Mouse (Mus musculus) G1E (cell line): ENCODE measurements at regions not wholly inside any gene's neighbourhood (a gene's known extent, or its start where the extent isn't known, plus 50 kb on each side); places are given as distances from the start of the nearest gene placed in this dataset.

Experiments used
- CTCF ChIP-seq: IDR thresholded peaks from 2 replicates; pipeline ENCODE4 v1.5.1; 2012; ENCODE audit warnings: low read depth, low read length, inconsistent platforms, mixed read lengths
- GATA1 ChIP-seq: IDR thresholded peaks from 2 replicates; pipeline ENCODE4 v1.6.1; 2012; ENCODE audit warnings: borderline replicate concordance, low read length, inconsistent platforms, mixed read lengths
- POLR2AphosphoS5 ChIP-seq: IDR thresholded peaks from 2 replicates; pipeline ENCODE4 v1.6.1; 2012; ENCODE audit warnings: low read depth, low read length, inconsistent platforms; ENCODE audit not compliant: insufficient replicate concordance

DNA sequence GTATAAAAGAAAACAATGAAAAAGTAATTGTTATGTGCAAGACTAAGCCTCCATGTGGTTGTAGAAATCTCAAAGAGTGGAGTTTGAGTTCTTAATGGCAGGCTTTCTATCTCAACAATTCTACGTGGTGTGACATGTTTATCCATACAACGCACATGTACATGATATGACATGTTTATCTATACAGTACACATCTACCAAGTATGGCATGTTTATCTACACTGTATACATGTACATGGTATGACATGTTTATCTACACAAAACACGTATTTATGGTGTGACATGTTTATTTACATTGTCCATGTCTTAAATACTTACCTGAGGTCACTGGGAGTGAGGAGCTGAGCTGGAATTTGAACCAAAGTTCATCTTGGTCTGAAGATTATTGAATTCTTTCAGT is 57.4 kb upstream of the Dapk1 start:
- TF ChIP-seq CTCF: no peak
- TF ChIP-seq GATA1: no peak
- TF ChIP-seq POLR2AphosphoS5: no peak
